Mouse (Mus musculus): ENCODE data around the gene 1700017D01Rik. TPM values are rescaled to one million over a fixed set of nuclear protein-coding genes. Genes with fewer than 3 reads are reported as not detected.
A peak's percentile ranks its signal among the peaks of the same experiment; 100 is the strongest.
"Not testable (repeated sequence)": the region's sequence is repeated elsewhere in the genome, so short reads cannot be mapped to it uniquely, and the experiment has no call there.

1700017D01Rik gene
- polyA plus RNA-seq, 1 experiment = not detected

- TF ChIP-seq POLR2A (IDR thresholded peaks at IDR 0.05; ENCODE audit: borderline replicate concordance, control insufficient read depth, low read depth, low read length) (no peak), CTCF (IDR thresholded peaks at IDR 0.05; ENCODE audit: control insufficient read depth, insufficient read depth, low read length) (no peak)
- H3K4me1 ChIP-seq (ENCODE audit: control insufficient read depth, insufficient read depth, low read length) = no peaks in the 10 kb centered on the region; the same call in 1 of the 2 replicates
- no peak overlapping the region for H3K4me3 ChIP-seq (replicated peaks; ENCODE audit: control insufficient read depth, low read depth, low read length)
- peak overlapping the region; percentile 6; the same call in 1 of the 2 replicates for H3K27ac ChIP-seq (ENCODE audit: control insufficient read depth, insufficient read depth, low read depth, low read length, poor library complexity)
These were observed 70.7 kb downstream of the 1700017D01Rik start for GRCm38 (mm10) chr19:11059967-11060366.

- not testable (repeated sequence) for H3K27ac ChIP-seq (ENCODE audit: control insufficient read depth, insufficient read depth, low read depth, low read length, poor library complexity); H3K4me1 ChIP-seq (ENCODE audit: control insufficient read depth, insufficient read depth, low read length); H3K4me3 ChIP-seq (replicated peaks; ENCODE audit: control insufficient read depth, low read depth, low read length)
- 21% methylated on average over 1 of the region's 1 CpGs for WGBS
These were observed 75.0 kb downstream of the 1700017D01Rik start for GRCm38 (mm10) chr19:11055700-11056099.

GRCm38 (mm10) chr19:11053277-11053676, 77.4 kb downstream of the 1700017D01Rik start:
- WGBS = 36% methylated on average over 3 of the region's 3 CpGs
- no peak for TF ChIP-seq POLR2A (IDR thresholded peaks at IDR 0.05; ENCODE audit: borderline replicate concordance, control insufficient read depth, low read depth, low read length)
- no peak for TF ChIP-seq CTCF (IDR thresholded peaks at IDR 0.05; ENCODE audit: control insufficient read depth, insufficient read depth, low read length)
- no peak overlapping the region for H3K4me3 ChIP-seq (replicated peaks; ENCODE audit: control insufficient read depth, low read depth, low read length)
- peaks cover 3% of the 10 kb centered on the region; the same call in 1 of the 2 replicates for H3K4me1 ChIP-seq (ENCODE audit: control insufficient read depth, insufficient read depth, low read length)
- peak overlapping the region; percentile 21 for H3K27ac ChIP-seq (ENCODE audit: control insufficient read depth, insufficient read depth, low read depth, low read length, poor library complexity)

- no peak for TF ChIP-seq POLR2A (IDR thresholded peaks at IDR 0.05; ENCODE audit: borderline replicate concordance, control insufficient read depth, low read depth, low read length)
- TF ChIP-seq CTCF (IDR thresholded peaks at IDR 0.05; ENCODE audit: control insufficient read depth, insufficient read depth, low read length) = no peak
- H3K4me1 ChIP-seq (ENCODE audit: control insufficient read depth, insufficient read depth, low read length) = peaks cover 3% of the 10 kb centered on the region; the same call in 1 of the 2 replicates
- no peak overlapping the region for H3K27ac ChIP-seq (ENCODE audit: control insufficient read depth, insufficient read depth, low read depth, low read length, poor library complexity)
- H3K4me3 ChIP-seq (replicated peaks; ENCODE audit: control insufficient read depth, low read depth, low read length) = no peak overlapping the region
- WGBS = 8% methylated on average over 5 of the region's 5 CpGs
These were observed 77.8 kb downstream of the 1700017D01Rik start for GRCm38 (mm10) chr19:11052877-11053276.

- Histone ChIP-seq H3K27ac (ENCODE audit: control insufficient read depth, insufficient read depth, low read depth, low read length, poor library complexity) (no peak overlapping the region; the same call in 1 of the 2 replicates), H3K4me3 (replicated peaks; ENCODE audit: control insufficient read depth, low read depth, low read length) (no peak overlapping the region), H3K4me1 (ENCODE audit: control insufficient read depth, insufficient read depth, low read length) (peaks cover 5% of the 10 kb centered on the region; the same call in 1 of the 2 replicates)
- TF ChIP-seq POLR2A (IDR thresholded peaks at IDR 0.05; ENCODE audit: borderline replicate concordance, control insufficient read depth, low read depth, low read length) (no peak), CTCF (IDR thresholded peaks at IDR 0.05; ENCODE audit: control insufficient read depth, insufficient read depth, low read length) (no peak)
- WGBS = 11% methylated on average over 2 of the region's 2 CpGs
These were observed 80.4 kb downstream of the 1700017D01Rik start for GRCm38 (mm10) chr19:11050286-11050685.

- Histone ChIP-seq H3K4me1 (ENCODE audit: control insufficient read depth, insufficient read depth, low read length) (peaks cover 6% of the 10 kb centered on the region; the same call in 1 of the 2 replicates), H3K27ac (ENCODE audit: control insufficient read depth, insufficient read depth, low read depth, low read length, poor library complexity) (peak overlapping the region; percentile 25; the same call in 1 of the 2 replicates), H3K4me3 (replicated peaks; ENCODE audit: control insufficient read depth, low read depth, low read length) (no peak overlapping the region)
- TF ChIP-seq CTCF (IDR thresholded peaks at IDR 0.05; ENCODE audit: control insufficient read depth, insufficient read depth, low read length) = no peak
- no peak for TF ChIP-seq POLR2A (IDR thresholded peaks at IDR 0.05; ENCODE audit: borderline replicate concordance, control insufficient read depth, low read depth, low read length)
These were observed 81.2 kb downstream of the 1700017D01Rik start for GRCm38 (mm10) chr19:11049426-11049825.

- no peak for TF ChIP-seq POLR2A (IDR thresholded peaks at IDR 0.05; ENCODE audit: borderline replicate concordance, control insufficient read depth, low read depth, low read length)
- no peak for TF ChIP-seq CTCF (IDR thresholded peaks at IDR 0.05; ENCODE audit: control insufficient read depth, insufficient read depth, low read length)
- Histone ChIP-seq H3K4me1 (ENCODE audit: control insufficient read depth, insufficient read depth, low read length) (peaks cover 6% of the 10 kb centered on the region; the same call in 1 of the 2 replicates), H3K4me3 (replicated peaks; ENCODE audit: control insufficient read depth, low read depth, low read length) (no peak overlapping the region), H3K27ac (ENCODE audit: control insufficient read depth, insufficient read depth, low read depth, low read length, poor library complexity) (peak overlapping the region; percentile 42; the same call in 1 of the 2 replicates)
- whole genome bisulfite sequencing = 68% methylated on average over 1 of the region's 1 CpGs
These were observed 82.2 kb downstream of the 1700017D01Rik start for GRCm38 (mm10) chr19:11048503-11048902.

- 13% methylated on average over 6 of the region's 6 CpGs for WGBS
- no peak overlapping the region for H3K4me3 ChIP-seq (replicated peaks; ENCODE audit: control insufficient read depth, low read depth, low read length)
- TF ChIP-seq POLR2A (IDR thresholded peaks at IDR 0.05; ENCODE audit: borderline replicate concordance, control insufficient read depth, low read depth, low read length) = no peak
- no peak for TF ChIP-seq CTCF (IDR thresholded peaks at IDR 0.05; ENCODE audit: control insufficient read depth, insufficient read depth, low read length)
- peak overlapping the region; percentile 21; the same call in 1 of the 2 replicates for H3K27ac ChIP-seq (ENCODE audit: control insufficient read depth, insufficient read depth, low read depth, low read length, poor library complexity)
- H3K4me1 ChIP-seq (ENCODE audit: control insufficient read depth, insufficient read depth, low read length) = peaks cover 6% of the 10 kb centered on the region; the same call in 1 of the 2 replicates
These were observed 82.7 kb downstream of the 1700017D01Rik start for GRCm38 (mm10) chr19:11048009-11048408.

Other genes starting within 250 kb of the 1700017D01Rik start
- gene Tmem109, start 248.9 kb downstream of the 1700017D01Rik start, polyA plus RNA-seq (2011; ENCODE audit: insufficient read depth, insufficient read length, low replicate concordance, missing spikeins) = 5.1 and 11.5 TPM in 2 replicates
- gene Prpf19, start 235.6 kb downstream of the 1700017D01Rik start, polyA plus RNA-seq (2011; ENCODE audit: insufficient read depth, insufficient read length, low replicate concordance, missing spikeins) = 24.2 and 58.3 TPM in 2 replicates
- gene Zp1, start 210.2 kb downstream of the 1700017D01Rik start, polyA plus RNA-seq (2011; ENCODE audit: insufficient read depth, insufficient read length, low replicate concordance, missing spikeins) = not detected in 2 replicates
- gene Ptgdr2, start 193.7 kb downstream of the 1700017D01Rik start, polyA plus RNA-seq (2011; ENCODE audit: insufficient read depth, insufficient read length, low replicate concordance, missing spikeins) = not detected in 2 replicates
- gene Ccdc86, start 181.6 kb downstream of the 1700017D01Rik start, polyA plus RNA-seq (2011; ENCODE audit: insufficient read depth, insufficient read length, low replicate concordance, missing spikeins) = 4.4 and 5.8 TPM in 2 replicates
- not detected in 2 replicates for gene Ms4a10, start 156.2 kb downstream of the 1700017D01Rik start, polyA plus RNA-seq (2011; ENCODE audit: insufficient read depth, insufficient read length, low replicate concordance, missing spikeins)
- not detected in 2 replicates for gene Ms4a15, start 137.6 kb downstream of the 1700017D01Rik start, polyA plus RNA-seq (2011; ENCODE audit: insufficient read depth, insufficient read length, low replicate concordance, missing spikeins)
- not detected in 2 replicates for gene Ms4a18, start 112.8 kb downstream of the 1700017D01Rik start, polyA plus RNA-seq (2011; ENCODE audit: insufficient read depth, insufficient read length, low replicate concordance, missing spikeins)
- gene Ms4a8a, start 49.8 kb downstream of the 1700017D01Rik start, polyA plus RNA-seq (2011; ENCODE audit: insufficient read depth, insufficient read length, low replicate concordance, missing spikeins) = 7.3 and 12.7 TPM in 2 replicates
- not detected in 2 replicates for gene 1700025F22Rik, start 34.4 kb upstream of the 1700017D01Rik start, polyA plus RNA-seq (2011; ENCODE audit: insufficient read depth, insufficient read length, low replicate concordance, missing spikeins)
- gene Ms4a13, start 65.9 kb upstream of the 1700017D01Rik start, polyA plus RNA-seq (2011; ENCODE audit: insufficient read depth, insufficient read length, low replicate concordance, missing spikeins) = not detected in 2 replicates
- gene Ms4a12, start 101.6 kb upstream of the 1700017D01Rik start, polyA plus RNA-seq (2011; ENCODE audit: insufficient read depth, insufficient read length, low replicate concordance, missing spikeins) = 0.90 TPM in 1 of 2 replicates, not detected in the other
- gene Ms4a1, start 135.4 kb upstream of the 1700017D01Rik start, polyA plus RNA-seq (2011; ENCODE audit: insufficient read depth, insufficient read length, low replicate concordance, missing spikeins) = 7.0 and 9.9 TPM in 2 replicates
- not detected in 2 replicates for gene Ms4a5, start 153.0 kb upstream of the 1700017D01Rik start, polyA plus RNA-seq (2011; ENCODE audit: insufficient read depth, insufficient read length, low replicate concordance, missing spikeins)
- gene Ms4a14, start 183.6 kb upstream of the 1700017D01Rik start, polyA plus RNA-seq (2011; ENCODE audit: insufficient read depth, insufficient read length, low replicate concordance, missing spikeins) = 0.47 and 0.85 TPM in 2 replicates
- 5.3 and 9.6 TPM in 2 replicates for gene Ms4a7, start 205.3 kb upstream of the 1700017D01Rik start, polyA plus RNA-seq (2011; ENCODE audit: insufficient read depth, insufficient read length, low replicate concordance, missing spikeins)
- gene Ms4a4a, start 244.6 kb upstream of the 1700017D01Rik start, polyA plus RNA-seq (2011; ENCODE audit: insufficient read depth, insufficient read length, low replicate concordance, missing spikeins) = 1.6 and 4.3 TPM in 2 replicates

All from bone marrow, adult 2 months (tissue).